Mouse (Mus musculus) cortical plate, adult 2 months (tissue): ENCODE measurements at regions not wholly inside any gene's neighbourhood (a gene's known extent, or its start where the extent isn't known, plus 50 kb on each side); places are given as distances from the start of the nearest gene placed in this dataset.

Source experiments
- CTCF ChIP-seq: fragments of 200-500 bp; IDR thresholded peaks from 2 replicates; pipeline ENCODE4 v1.5.1; 2011; ENCODE audit warnings: mild to moderate bottlenecking, control low read depth, low read length; ENCODE audit not compliant: insufficient read depth; ENCODE audit errors: extremely low read depth
- POLR2A ChIP-seq: fragments of 200-500 bp; IDR thresholded peaks from 2 replicates; pipeline ENCODE4 v1.6.1; 2011; ENCODE audit warnings: mild to moderate bottlenecking, low read length, control low read depth; ENCODE audit not compliant: insufficient read depth; ENCODE audit errors: extremely low read depth

GRCm38 (mm10) chr4:7206987-7207386 is 1031.9 kb downstream of the Car8 start:
- TF ChIP-seq CTCF (no peak), POLR2A (no peak)
